Mouse (Mus musculus) activated CD4-positive, CD25-positive, alpha-beta regulatory T cell, adult 9 weeks (primary cell): ENCODE measurements around the gene Gm16442. TPM values are rescaled to one million over a fixed set of nuclear protein-coding genes. Genes with fewer than 3 reads are reported as not detected.

Experiments used
- polyA plus RNA-seq: library from polyadenylated mRNA; unstranded; fragments of 100-300 nt; shearing (Covaris generic); gene quantifications from one replicate; pipeline ENCODE4 v1.2.1, GENCODE M21; 2017

Gm16442 gene
- not detected for polyA plus RNA-seq

DNA sequence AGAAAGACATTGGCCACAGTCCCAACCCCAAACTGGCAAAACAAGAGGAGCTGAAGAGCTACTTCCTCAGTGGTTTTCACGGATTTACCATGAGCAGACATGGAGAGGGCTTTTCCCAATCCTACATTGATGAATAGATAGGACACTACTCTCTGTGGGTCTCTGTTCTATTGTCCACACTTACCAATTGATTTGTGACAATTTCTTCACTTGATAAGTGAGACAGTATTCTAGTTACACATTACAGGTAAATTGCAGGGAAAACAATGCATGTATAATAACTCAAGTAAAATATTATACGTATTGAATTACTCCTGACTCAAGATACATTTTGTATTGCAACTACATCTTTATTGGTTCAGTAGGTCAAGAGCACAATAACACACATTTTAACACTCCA is at the start of gene Gm16442:
TSS of gene Gm16442 (minus strand) at position 101 of the 400 bp plus-strand sequence.

DNA sequence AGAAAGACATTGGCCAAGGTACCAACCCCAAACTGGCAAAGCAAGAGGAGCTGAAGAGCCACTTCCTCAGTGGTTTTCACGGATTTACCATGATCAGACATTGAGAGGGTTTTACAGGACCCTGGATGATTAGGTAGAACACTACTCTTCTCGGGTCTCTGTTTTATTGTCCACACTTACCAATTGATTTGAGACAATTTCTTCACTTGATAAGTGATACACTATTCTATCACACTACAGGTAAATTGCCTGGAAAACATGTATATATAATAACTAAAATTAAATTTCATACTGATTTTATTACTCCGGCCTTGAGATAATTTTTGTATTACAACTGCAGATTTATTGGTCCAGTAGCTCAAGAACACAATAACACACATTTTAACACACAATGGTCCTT is 45.9 kb upstream of the Gm16442 start, which contains the start of gene Vmn1r94:
TSS of gene Vmn1r94 (minus strand) at position 101 of the 400 bp plus-strand sequence.

DNA sequence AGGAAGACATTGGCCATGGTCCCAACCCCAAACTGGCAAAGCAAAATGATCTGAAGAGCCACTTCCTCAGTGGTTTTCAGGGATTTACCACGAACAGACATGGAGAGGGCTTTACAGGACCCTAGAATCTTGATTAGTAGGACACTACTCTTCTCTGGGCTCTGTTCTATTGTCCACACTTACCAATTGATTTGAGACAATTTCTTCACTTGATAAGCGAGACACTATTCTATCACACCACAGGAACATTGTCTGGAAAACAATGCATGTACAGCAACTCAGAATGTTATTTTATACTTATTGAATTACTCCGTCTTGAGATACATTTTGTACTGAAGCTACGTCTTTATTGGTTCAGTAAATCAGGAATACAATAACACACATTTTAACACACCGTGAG is 16.6 kb upstream of the Gm16442 start, which contains the start of gene Vmn1r93:
TSS of gene Vmn1r93 (minus strand) at position 101 of the 400 bp plus-strand sequence.

DNA sequence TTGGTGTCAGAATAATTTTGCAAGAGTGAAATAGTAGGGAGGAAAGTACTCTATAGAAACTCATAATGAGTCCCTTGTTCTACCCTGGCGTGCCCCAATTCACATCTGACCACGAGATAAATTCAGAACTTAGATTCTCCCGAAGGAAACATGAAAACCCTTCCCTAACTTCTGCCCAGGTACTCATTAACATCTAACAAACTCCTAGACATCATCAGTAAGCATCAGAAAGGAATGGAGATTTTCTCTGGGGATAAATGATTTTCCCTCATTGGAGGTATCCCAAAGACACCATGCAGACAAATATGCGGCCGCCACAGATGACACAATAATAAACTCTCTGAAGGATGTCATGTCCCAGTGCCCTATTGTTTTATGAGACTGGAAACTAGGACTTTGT is 23.0 kb downstream of the Gm16442 start, which contains the start of gene Vmn1r91:
TSS of gene Vmn1r91 (plus strand) at position 301 of the 400 bp plus-strand sequence.

Other genes starting within 250 kb of the Gm16442 start
- gene Ceacam19, start 234.6 kb downstream of the Gm16442 start, polyA plus RNA-seq: not detected
- gene Pvr, start 201.4 kb downstream of the Gm16442 start, polyA plus RNA-seq: 43.6 TPM
- gene Igsf23, start 171.8 kb downstream of the Gm16442 start, polyA plus RNA-seq: 28.3 TPM
- not detected for gene Ceacam20, start 157.2 kb downstream of the Gm16442 start, polyA plus RNA-seq
- gene Nlrp9b, start 131.1 kb downstream of the Gm16442 start, polyA plus RNA-seq: not detected
- gene Vmn1r91, start 22.9 kb downstream of the Gm16442 start, polyA plus RNA-seq: not detected
- not detected for gene Vmn1r93, start 16.5 kb upstream of the Gm16442 start, polyA plus RNA-seq
- gene Vmn1r94, start 45.8 kb upstream of the Gm16442 start, polyA plus RNA-seq: not detected
- gene Vmn1r95, start 71.1 kb upstream of the Gm16442 start, polyA plus RNA-seq: not detected
- not detected for gene Gm6164, start 83.0 kb upstream of the Gm16442 start, polyA plus RNA-seq
- not detected for gene Gm4498, start 111.2 kb upstream of the Gm16442 start, polyA plus RNA-seq
- not detected for gene Gm5890, start 140.3 kb upstream of the Gm16442 start, polyA plus RNA-seq
- gene Gm4133, start 211.5 kb upstream of the Gm16442 start, polyA plus RNA-seq: not detected